Mouse (Mus musculus) urinary bladder, adult 2 months (tissue): ENCODE results near the gene Tm7sf2. TPM values are rescaled to one million over a fixed set of nuclear protein-coding genes. Genes with fewer than 3 reads are reported as not detected.

Source experiments
- DNase-seq: peaks from one replicate; pipeline ENCODE4 v3.0.0; 2022; ENCODE audit warnings: low spot score
- polyA plus RNA-seq: library from polyadenylated mRNA; depleted of rRNA; stranded (reverse); fragments of >200 nt; gene quantifications from 2 replicates; pipeline ENCODE4 v1.2.3, GENCODE M21; 2012

Gene Tm7sf2
- polyA plus RNA-seq, 1 experiment = 33.2 TPM

- no peak for DNase-seq
Observed at GRCm38 (mm10) chr19:6069851-6070250, 1.7 kb upstream of the Tm7sf2 start.

- DNase-seq = no peak
Observed at GRCm38 (mm10) chr19:6068951-6069350, 778 bp upstream of the Tm7sf2 start.

- DNase-seq = peak; percentile 70
Observed at GRCm38 (mm10) chr19:6067011-6067723, 1.0 kb downstream of the Tm7sf2 start.

- no peak for DNase-seq
Observed at GRCm38 (mm10) chr19:6066571-6066970, 1.6 kb downstream of the Tm7sf2 start.

GRCm38 (mm10) chr19:6063081-6063480, 5.1 kb downstream of the Tm7sf2 start:
- DNase-seq = no peak

- no peak for DNase-seq
Observed at GRCm38 (mm10) chr19:6062418-6062817, 5.8 kb downstream of the Tm7sf2 start.

- no peak for DNase-seq
Observed at GRCm38 (mm10) chr19:6061641-6062302, 6.4 kb downstream of the Tm7sf2 start.

- DNase-seq = peak; percentile 79
Observed at GRCm38 (mm10) chr19:6061021-6061533, 7.1 kb downstream of the Tm7sf2 start, which contains the start of gene Znhit2. TSS of gene Znhit2 (plus strand) at chr19:6061192.

- DNase-seq = no peak
Observed at GRCm38 (mm10) chr19:6058966-6059365, 9.2 kb downstream of the Tm7sf2 start.

- DNase-seq = no peak
Observed at GRCm38 (mm10) chr19:6058513-6058912, 9.7 kb downstream of the Tm7sf2 start.

- DNase-seq = peak; percentile 95
Observed at GRCm38 (mm10) chr19:6057313-6058096, 10.7 kb downstream of the Tm7sf2 start, which contains the start of the genes Mrpl49 and Fau. TSS of gene Mrpl49 (minus strand) at chr19:6057785. TSS of gene Fau (plus strand) at chr19:6057844.

- DNase-seq = no peak
Observed at GRCm38 (mm10) chr19:6056696-6057095, 11.5 kb downstream of the Tm7sf2 start.

- DNase-seq = no peak
Observed at GRCm38 (mm10) chr19:6054296-6054695, 13.9 kb downstream of the Tm7sf2 start.

- DNase-seq = no peak
Observed at GRCm38 (mm10) chr19:6052516-6052915, 15.7 kb downstream of the Tm7sf2 start.

GRCm38 (mm10) chr19:6048681-6049410, 19.3 kb downstream of the Tm7sf2 start:
- DNase-seq = no peak

GRCm38 (mm10) chr19:6047899-6048166, 20.3 kb downstream of the Tm7sf2 start:
- DNase-seq = no peak

- DNase-seq = no peak
Observed at GRCm38 (mm10) chr19:6047154-6047898, 20.8 kb downstream of the Tm7sf2 start.

GRCm38 (mm10) chr19:6046294-6047153, 21.6 kb downstream of the Tm7sf2 start, which contains the start of gene Syvn1:
TSS of gene Syvn1 (plus strand) at chr19:6046576.
- peak; percentile 92 for DNase-seq

GRCm38 (mm10) chr19:6045366-6046293, 22.5 kb downstream of the Tm7sf2 start:
- no peak for DNase-seq
